Mouse (Mus musculus) frontal cortex, adult (tissue): ENCODE data around the gene Akap1.

Experiments
- ATAC-seq: cut with Nextera tagmentation; 2 replicates; pipeline ENCODE4 v1.9.2; 2017; ENCODE audit warnings: mild to moderate bottlenecking, moderate library complexity, mixed read lengths; ENCODE audit not compliant: low TSS enrichment

Akap1 gene

GRCm38 (mm10) chr11:88782531-88782930 is 81.9 kb downstream of the Akap1 start:
- ATAC-seq, result no peak
